Mouse (Mus musculus): Measurements from ENCODE around the gene Lcor.

DNA sequence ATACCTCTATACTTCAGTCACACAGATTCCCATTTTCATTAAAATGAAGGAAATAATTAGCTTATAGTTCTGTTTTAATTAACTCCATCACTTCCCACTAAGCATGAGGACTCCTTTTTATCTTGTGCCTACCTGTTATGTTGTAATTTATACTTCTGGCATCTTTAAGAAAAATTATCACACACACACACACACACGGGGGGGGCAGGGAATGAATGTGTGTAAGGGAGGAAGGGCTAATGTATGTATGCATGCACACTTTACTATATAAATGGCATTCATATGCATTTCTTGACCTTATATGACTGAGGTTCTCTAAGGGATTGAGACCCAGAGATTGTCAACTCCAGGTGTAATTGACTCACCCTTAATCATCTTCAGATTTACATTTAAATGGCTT lies 33.1 kb downstream of the Lcor start:
- TF ChIP-seq EP300 (optimal IDR thresholded peaks at IDR 0.05) (no peak), CTCF (IDR thresholded peaks at IDR 0.05; ENCODE audit: low read depth) (no peak)

Measured in stomach, postnatal 0 days (tissue).